Mouse (Mus musculus) lung, adult 2 months (tissue): ENCODE results near the gene Ces3b. TPM values are rescaled to one million over a fixed set of nuclear protein-coding genes. Genes with fewer than 3 reads are reported as not detected.

Experiments used
- DNase-seq: peaks from one replicate; pipeline ENCODE4 v3.0.0; 2022
- H3K4me1 ChIP-seq: fragments of 200-500 bp; 2 replicates; pipeline ENCODE4 v1.6.1; 2011; ENCODE audit warnings: low read length; ENCODE audit not compliant: control insufficient read depth, insufficient read depth
- H3K4me3 ChIP-seq: fragments of 200-500 bp; replicated peaks from 2 replicates; pipeline ENCODE3; 2011; ENCODE audit warnings: low read depth, mild to moderate bottlenecking, control low read depth, low read length; ENCODE audit errors: extremely low read depth
- CTCF ChIP-seq: fragments of 200-500 bp; IDR thresholded peaks from 2 replicates; pipeline ENCODE4 v1.5.1; 2011; ENCODE audit warnings: mild to moderate bottlenecking, low read length, control low read depth; ENCODE audit not compliant: insufficient read depth
- POLR2A ChIP-seq: fragments of 200-500 bp; IDR thresholded peaks from 2 replicates; pipeline ENCODE4 v1.6.1; 2011; ENCODE audit warnings: low read depth, mild to moderate bottlenecking, control low read depth, low read length, borderline replicate concordance; ENCODE audit errors: extremely low read depth
- WGBS: fragments of 180-500 bp; shearing (Covaris S2); methylation state at CpG from one replicate; pipeline ENCODE4 v1.1.7; 2018; 5-methylcytosine and 5-hydroxymethylcytosine counted together
- polyA plus RNA-seq: library from polyadenylated mRNA; depleted of rRNA; stranded (reverse); fragments of >200 nt; gene quantifications from 2 replicates; pipeline ENCODE4 v1.2.3, GENCODE M21; 2012; rRNA removed

Gene Ces3b
- polyA plus RNA-seq, 1 experiment: 0.17 TPM

GRCm38 (mm10) chr8:105131509-105131908 is 48.0 kb downstream of the Ces3b start, which contains the start of gene Ces4a:
TSS of gene Ces4a (plus strand) at chr8:105131800.
- DNase-seq: no peak
- 75% methylated on average over 5 of the region's 5 CpGs for WGBS
- no peaks in the 10 kb centered on the region for H3K4me1 ChIP-seq
- TF ChIP-seq CTCF (no peak), POLR2A (no peak)
- no peak within 1 kb of the TSS for H3K4me3 ChIP-seq

GRCm38 (mm10) chr8:105138423-105138822 is 54.9 kb downstream of the Ces3b start:
- H3K4me1 ChIP-seq: no peaks in the 10 kb centered on the region
- peak; percentile 80 for DNase-seq
- 6% methylated on average over 4 of the region's 4 CpGs for WGBS
- no peak overlapping the region for H3K4me3 ChIP-seq
- TF ChIP-seq CTCF: peak; percentile 96
- TF ChIP-seq POLR2A: no peak

GRCm38 (mm10) chr8:105142395-105142794 is 58.8 kb downstream of the Ces3b start:
- H3K4me1 ChIP-seq: no peaks in the 10 kb centered on the region
- no peak overlapping the region for H3K4me3 ChIP-seq
- no peak for DNase-seq
- TF ChIP-seq CTCF (no peak), POLR2A (no peak)
- WGBS: 33% methylated on average over 19 of the region's 19 CpGs

Other genes starting within 250 kb of the Ces3b start
- gene Ces2c, start 236.7 kb upstream of the Ces3b start, polyA plus RNA-seq: 0.30 and 1.2 TPM in 2 replicates
- gene Ces2e, start 157.5 kb upstream of the Ces3b start, polyA plus RNA-seq: 3.3 and 4.8 TPM in 2 replicates
- 5.1 TPM in 1 of 2 replicates, not detected in the other for gene Ces2f, start 136.4 kb upstream of the Ces3b start, polyA plus RNA-seq
- gene Ces2g, start 122.0 kb upstream of the Ces3b start, polyA plus RNA-seq: 13.9 and 23.2 TPM in 2 replicates
- gene Ces2h, start 82.9 kb upstream of the Ces3b start, polyA plus RNA-seq: not detected in 2 replicates
- gene Ces3a, start 35.2 kb upstream of the Ces3b start, polyA plus RNA-seq: 0.18 and 0.69 TPM in 2 replicates
- gene Ces4a, start 48.0 kb downstream of the Ces3b start, polyA plus RNA-seq: not detected in 2 replicates
- gene Cbfb, start 86.9 kb downstream of the Ces3b start, polyA plus RNA-seq: 9.6 and 10.9 TPM in 2 replicates
- 56.8 and 64.8 TPM in 2 replicates for gene D230025D16Rik, start 141.4 kb downstream of the Ces3b start, polyA plus RNA-seq
- 35.5 and 39.2 TPM in 2 replicates for gene B3gnt9, start 171.4 kb downstream of the Ces3b start, polyA plus RNA-seq
- gene Tradd, start 180.9 kb downstream of the Ces3b start, polyA plus RNA-seq: 21.3 and 23.8 TPM in 2 replicates
- gene Fbxl8, start 180.9 kb downstream of the Ces3b start, polyA plus RNA-seq: 15.5 and 16.8 TPM in 2 replicates
- 20.3 and 22.1 TPM in 2 replicates for gene Hsf4, start 186.0 kb downstream of the Ces3b start, polyA plus RNA-seq
- 10.7 and 11.8 TPM in 2 replicates for gene Nol3, start 192.4 kb downstream of the Ces3b start, polyA plus RNA-seq
- 4.2 and 6.0 TPM in 2 replicates for gene 4931428F04Rik, start 206.1 kb downstream of the Ces3b start, polyA plus RNA-seq
- gene Exoc3l, start 212.3 kb downstream of the Ces3b start, polyA plus RNA-seq: 49.2 and 57.5 TPM in 2 replicates
- gene E2f4, start 213.9 kb downstream of the Ces3b start, polyA plus RNA-seq: 109 and 127 TPM in 2 replicates
- gene Elmo3, start 221.8 kb downstream of the Ces3b start, polyA plus RNA-seq: 39.2 and 50.3 TPM in 2 replicates
- 7.6 and 13.2 TPM in 2 replicates for gene Lrrc29, start 242.5 kb downstream of the Ces3b start, polyA plus RNA-seq
- gene Tmem208, start 242.6 kb downstream of the Ces3b start, polyA plus RNA-seq: 86.2 and 104 TPM in 2 replicates